Mouse (Mus musculus) hindbrain, embryonic 14.5 days (tissue): ENCODE measurements around the gene Pcolce2. TPM values are rescaled to one million over a fixed set of nuclear protein-coding genes. Genes with fewer than 3 reads are reported as not detected.

Experiments
- ATAC-seq: fragments of 200-750 bp; cut with Nextera tagmentation; 2 replicates; pipeline ENCODE4 v1.8.0; 2017; ENCODE audit warnings: moderate number of reproducible peaks, mild to moderate bottlenecking, moderate TSS enrichment, moderate library complexity; ENCODE audit not compliant: low FRiP score
- DNase-seq: peaks from one replicate; pipeline ENCODE4 v3.0.0-alpha.2; 2015; ENCODE audit warnings: low spot score
- H3K27ac ChIP-seq: fragments of 300-500 bp; sonication (generic); 2 replicates; pipeline ENCODE4 v1.5.1; 2014; ENCODE audit warnings: mild to moderate bottlenecking, moderate library complexity
- H3K27me3 ChIP-seq: fragments of 300-500 bp; sonication (generic); 2 replicates; pipeline ENCODE4 v1.6.1; 2014; ENCODE audit warnings: mild to moderate bottlenecking, low read length, mixed read lengths; ENCODE audit not compliant: control insufficient read depth, insufficient read depth
- H3K36me3 ChIP-seq: fragments of 300-500 bp; sonication (generic); replicated peaks from 2 replicates; pipeline ENCODE4 v1.6.1; 2014; ENCODE audit not compliant: control insufficient read depth, insufficient read depth
- H3K4me1 ChIP-seq: fragments of 300-500 bp; sonication (generic); replicated peaks from 2 replicates; pipeline ENCODE4 v1.6.1; 2014; ENCODE audit warnings: antibody characterized with exemption, low read length, mixed read lengths; ENCODE audit not compliant: control insufficient read depth, insufficient read depth
- H3K4me2 ChIP-seq: fragments of 300-500 bp; sonication (generic); replicated peaks from 2 replicates; pipeline ENCODE4 v1.6.1; 2014; ENCODE audit warnings: mild to moderate bottlenecking, moderate library complexity
- H3K4me3 ChIP-seq: fragments of 300-500 bp; sonication (generic); replicated peaks from 2 replicates; pipeline ENCODE4 v1.5.1; 2014; ENCODE audit warnings: mild to moderate bottlenecking, low read length
- H3K9ac ChIP-seq: fragments of 300-500 bp; sonication (generic); 2 replicates; pipeline ENCODE4 v1.6.1; 2014
- H3K9me3 ChIP-seq: fragments of 300-500 bp; sonication (generic); 2 replicates; pipeline ENCODE4 v1.6.1; 2016; ENCODE audit warnings: low read length; ENCODE audit not compliant: control insufficient read depth
- WGBS: fragments of 180-500 bp; shearing (Covaris S2); extraction: QIAGEN DNeasy Blood & Tissue Kit; methylation state at CpG from one replicate; pipeline ENCODE4 v1.1.7; 2014; 5-methylcytosine and 5-hydroxymethylcytosine counted together
- polyA plus RNA-seq: library from polyadenylated mRNA; unstranded; fragments of >200 nt; fragmentation: Nextera tagmentation; extraction: Ambion mirVana; gene quantifications from 2 replicates; pipeline ENCODE4 v1.2.1, GENCODE M21; 2014

Gene Pcolce2
- polyA plus RNA-seq, 1 experiment from 2014 or later = 2.7 TPM

DNA sequence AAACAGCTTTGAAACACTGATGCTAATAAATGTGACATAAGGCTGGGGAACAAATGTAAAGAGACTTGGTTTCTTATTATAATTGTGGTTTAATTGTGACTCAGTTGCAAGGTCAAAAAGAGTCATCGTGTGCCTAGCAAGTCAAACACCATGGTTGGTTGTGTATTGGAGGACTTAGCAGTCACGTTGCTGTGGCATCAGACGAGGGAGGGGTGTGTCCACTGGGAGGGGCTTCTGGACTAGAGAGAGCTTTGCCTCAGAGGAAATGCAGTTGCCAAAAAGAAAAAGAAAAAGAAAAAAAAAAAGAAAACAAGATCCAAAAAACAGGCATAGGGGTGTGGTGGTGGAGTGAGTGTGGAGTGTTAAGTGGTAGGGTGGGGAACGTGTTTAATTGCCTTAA lies 2.5 kb downstream of the Pcolce2 start:
- Histone ChIP-seq H3K27ac (no peak overlapping the region), H3K4me3 (no peak overlapping the region), H3K9me3 (no peaks in the 10 kb centered on the region), H3K9ac (no peak overlapping the region), H3K4me1 (peaks cover 4% of the 10 kb centered on the region), H3K4me2 (no peak overlapping the region), H3K27me3 (0 out of 2 replicates have a peak, but pooled peaks cover 8% of the 10 kb centered on the region), H3K36me3 (no peaks in the 10 kb centered on the region)
- WGBS = 47% methylated on average over 4 of the region's 4 CpGs
- DNase-seq (no peak), ATAC-seq (no peak)

DNA sequence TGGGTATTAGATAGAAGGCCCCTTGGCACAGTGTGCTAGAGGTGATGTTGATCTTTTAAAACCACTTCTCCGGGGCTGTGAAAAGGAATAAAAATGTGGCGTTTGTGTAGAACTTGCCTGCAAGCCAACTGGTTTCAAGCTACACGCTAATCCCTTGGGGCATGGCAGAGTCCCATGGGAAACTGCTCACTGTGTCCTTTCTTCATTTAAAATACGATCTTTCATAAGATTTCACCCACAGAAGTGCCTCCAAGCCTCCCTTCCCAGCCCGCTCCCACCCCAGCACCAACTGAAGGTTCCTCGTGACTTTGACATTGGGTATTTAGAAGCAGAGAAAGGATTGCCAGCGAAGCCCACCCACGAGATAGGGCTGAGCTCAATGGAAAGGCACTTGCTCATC lies 8.5 kb downstream of the Pcolce2 start:
- no peaks in the 10 kb centered on the region for H3K4me1 ChIP-seq
- 90% methylated on average over 8 of the region's 8 CpGs for WGBS
- H3K27ac ChIP-seq = no peak overlapping the region
- ATAC-seq (no peak), DNase-seq (no peak)
- H3K27me3 ChIP-seq = no peaks in the 10 kb centered on the region
- no peak overlapping the region for H3K4me3 ChIP-seq
- no peaks in the 10 kb centered on the region for H3K36me3 ChIP-seq
- no peaks in the 10 kb centered on the region for H3K9me3 ChIP-seq
- H3K4me2 ChIP-seq = no peak overlapping the region
- no peak overlapping the region for H3K9ac ChIP-seq

DNA sequence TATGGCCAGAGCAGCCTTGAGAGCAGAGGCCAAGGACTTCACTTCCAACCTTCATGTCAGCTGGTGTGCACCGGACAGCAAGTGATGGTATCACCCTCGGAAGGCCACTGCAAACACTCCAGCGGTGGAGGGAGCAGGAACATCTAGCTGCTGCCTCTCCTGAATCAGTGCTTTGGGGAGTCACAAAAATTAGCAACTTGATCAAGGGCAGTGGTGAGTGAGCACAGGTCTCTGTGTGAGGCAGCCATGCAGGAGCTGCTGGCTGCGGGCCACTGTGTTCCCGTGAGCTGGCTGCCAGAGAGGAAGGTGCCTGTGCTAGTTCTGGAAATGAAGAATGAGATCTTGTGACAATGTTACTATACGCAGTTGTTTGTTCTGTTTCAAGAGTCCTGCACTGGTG lies 16.0 kb downstream of the Pcolce2 start:
- DNase-seq (no peak), ATAC-seq (no peak)
- no peaks in the 10 kb centered on the region for H3K36me3 ChIP-seq
- 86% methylated on average over 6 of the region's 6 CpGs for WGBS
- H3K4me2 ChIP-seq = no peak overlapping the region
- no peaks in the 10 kb centered on the region for H3K4me1 ChIP-seq
- no peak overlapping the region for H3K9ac ChIP-seq
- no peaks in the 10 kb centered on the region for H3K9me3 ChIP-seq
- no peak overlapping the region for H3K4me3 ChIP-seq
- H3K27me3 ChIP-seq = no peaks in the 10 kb centered on the region
- H3K27ac ChIP-seq = no peak overlapping the region

GRCm38 (mm10) chr9:95654356-95654755 lies 17.0 kb downstream of the Pcolce2 start:
- no peaks in the 10 kb centered on the region for H3K4me1 ChIP-seq
- ATAC-seq = no peak

GRCm38 (mm10) chr9:95657941-95658340 lies 20.5 kb downstream of the Pcolce2 start:
- 91% methylated on average over 2 of the region's 2 CpGs for WGBS
- H3K9me3 ChIP-seq = no peaks in the 10 kb centered on the region
- H3K27ac ChIP-seq = no peak overlapping the region
- no peaks in the 10 kb centered on the region for H3K36me3 ChIP-seq
- no peak for DNase-seq
- no peak overlapping the region for H3K4me2 ChIP-seq
- no peaks in the 10 kb centered on the region for H3K4me1 ChIP-seq
- no peak overlapping the region for H3K4me3 ChIP-seq
- H3K27me3 ChIP-seq = no peaks in the 10 kb centered on the region
- no peak overlapping the region for H3K9ac ChIP-seq
- ATAC-seq = no peak

More at GRCm38 (mm10) chr9:95654356-95654755, 17.0 kb downstream of the Pcolce2 start:
- WGBS = 96% methylated on average over 5 of the region's 5 CpGs
- Histone ChIP-seq H3K9me3 (no peaks in the 10 kb centered on the region), H3K4me3 (no peak overlapping the region), H3K27me3 (no peaks in the 10 kb centered on the region), H3K9ac (no peak overlapping the region), H3K27ac (no peak overlapping the region), H3K36me3 (no peaks in the 10 kb centered on the region), H3K4me2 (no peak overlapping the region)
- no peak for DNase-seq

- Histone ChIP-seq H3K36me3 (no peaks in the 10 kb centered on the region), H3K4me2 (no peak overlapping the region), H3K9ac (no peak overlapping the region), H3K27me3 (no peaks in the 10 kb centered on the region), H3K27ac (no peak overlapping the region), H3K9me3 (no peaks in the 10 kb centered on the region), H3K4me1 (peaks cover 6% of the 10 kb centered on the region), H3K4me3 (no peak overlapping the region)
- 48% methylated on average over 10 of the region's 10 CpGs for WGBS
- no peak for ATAC-seq
- DNase-seq = peak; percentile 40
These were observed 27.0 kb downstream of the Pcolce2 start for GRCm38 (mm10) chr9:95664290-95664989.

- WGBS = 88% methylated on average over 6 of the region's 6 CpGs
- H3K4me2 ChIP-seq = no peak overlapping the region
- no peaks in the 10 kb centered on the region for H3K27me3 ChIP-seq
- ATAC-seq (no peak), DNase-seq (no peak)
- peaks cover 6% of the 10 kb centered on the region for H3K4me1 ChIP-seq
- no peak overlapping the region for H3K9ac ChIP-seq
- H3K36me3 ChIP-seq = no peaks in the 10 kb centered on the region
- no peak overlapping the region for H3K27ac ChIP-seq
- no peaks in the 10 kb centered on the region for H3K9me3 ChIP-seq
- H3K4me3 ChIP-seq = no peak overlapping the region
These were observed 28.4 kb downstream of the Pcolce2 start for GRCm38 (mm10) chr9:95665835-95666234.

DNA sequence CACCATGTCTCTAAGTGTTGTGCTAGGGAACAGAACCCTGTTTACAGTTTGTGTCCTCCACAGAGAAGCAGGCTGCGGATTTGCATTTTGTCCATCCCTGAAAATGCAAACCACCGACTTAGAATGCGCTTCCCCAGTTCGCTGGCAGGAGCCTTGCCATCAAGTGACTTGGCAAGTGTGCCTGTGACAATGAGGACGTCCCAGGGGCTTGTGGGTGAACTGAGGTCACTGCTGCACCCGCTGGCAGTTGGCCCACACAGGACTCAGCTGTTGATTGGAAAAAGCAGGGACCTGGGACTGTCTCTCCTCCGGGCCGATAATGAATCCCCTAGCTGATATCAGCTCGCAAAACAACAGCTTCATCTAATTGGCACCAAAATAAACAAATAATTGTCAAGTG lies 30.4 kb downstream of the Pcolce2 start:
- Histone ChIP-seq H3K36me3 (no peaks in the 10 kb centered on the region), H3K4me3 (no peak overlapping the region), H3K27ac (no peak overlapping the region), H3K4me2 (peak overlapping the region; percentile 21; the same call in 1 of the 2 replicates), H3K4me1 (peaks cover 6% of the 10 kb centered on the region), H3K27me3 (no peaks in the 10 kb centered on the region), H3K9ac (no peak overlapping the region), H3K9me3 (no peaks in the 10 kb centered on the region)
- peak; percentile 51 for DNase-seq
- 16% methylated on average over 9 of the region's 9 CpGs for WGBS
- ATAC-seq = peak; percentile 66; the same call in 1 of the 2 replicates

DNA sequence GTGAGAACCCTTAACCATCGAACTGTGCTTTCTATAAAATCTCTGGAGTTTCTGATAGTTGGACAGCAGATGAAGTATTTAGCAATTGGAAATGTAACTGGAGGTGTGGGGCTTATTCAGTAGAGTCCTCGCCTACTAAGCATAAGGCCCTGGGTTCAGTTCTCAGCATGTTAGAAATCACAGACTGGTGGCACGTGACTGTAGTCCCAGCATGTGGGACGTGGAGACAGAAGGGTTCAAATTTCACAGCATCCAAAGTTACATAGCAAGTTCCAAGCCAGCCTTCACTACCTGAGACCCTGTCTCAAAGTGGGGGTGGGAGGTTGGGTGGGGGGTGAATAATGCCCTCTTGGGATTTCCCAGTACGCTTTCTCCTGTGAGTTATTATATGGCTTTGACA lies 30.9 kb downstream of the Pcolce2 start:
- Histone ChIP-seq H3K27ac (no peak overlapping the region), H3K4me2 (no peak overlapping the region), H3K27me3 (no peaks in the 10 kb centered on the region), H3K4me3 (no peak overlapping the region), H3K4me1 (peaks cover 6% of the 10 kb centered on the region), H3K9me3 (no peaks in the 10 kb centered on the region), H3K36me3 (no peaks in the 10 kb centered on the region), H3K9ac (no peak overlapping the region)
- 58% methylated on average over 5 of the region's 5 CpGs for WGBS
- DNase-seq (no peak), ATAC-seq (no peak)

DNA sequence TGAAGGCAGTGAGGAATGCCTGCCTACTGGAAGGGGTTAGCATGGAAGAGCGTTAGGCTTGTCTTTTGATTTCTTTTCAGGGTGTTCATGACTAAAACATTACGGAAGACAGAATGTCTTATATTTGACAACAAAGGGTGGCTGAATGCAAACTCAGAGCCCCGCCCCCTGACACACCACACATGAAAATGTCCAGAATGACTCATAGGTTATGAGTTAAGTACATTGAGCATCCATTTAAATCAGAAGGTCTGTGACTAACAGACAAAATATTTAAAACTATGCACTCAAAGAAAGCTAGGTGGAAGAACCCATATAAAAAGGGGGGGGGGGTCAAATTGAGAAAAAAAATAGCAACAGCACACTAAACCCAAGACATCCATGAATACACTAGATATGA lies 34.9 kb downstream of the Pcolce2 start:
- Histone ChIP-seq H3K27ac (no peak overlapping the region), H3K4me3 (no peak overlapping the region), H3K4me2 (no peak overlapping the region), H3K36me3 (no peaks in the 10 kb centered on the region), H3K9me3 (no peaks in the 10 kb centered on the region), H3K27me3 (no peaks in the 10 kb centered on the region), H3K4me1 (peaks cover 6% of the 10 kb centered on the region), H3K9ac (no peak overlapping the region)
- no peak for ATAC-seq
- no peak for DNase-seq
- 90% methylated on average over 3 of the region's 3 CpGs for WGBS
